Mouse (Mus musculus): ENCODE measurements around the gene Nutm2.
A peak's percentile ranks its signal among the peaks of the same experiment; 100 is the strongest.
"Not testable (repeated sequence)": the region's sequence is repeated elsewhere in the genome, so short reads cannot be mapped to it uniquely, and the experiment has no call there.

Gene Nutm2

GRCm38 (mm10) chr13:50467007-50467406, at the start of gene Nutm2:
Gene Nutm2 (plus strand): TSS chr13:50467307.
- DNase-seq (ENCODE audit: low spot score in 2 of 2) = no peak

DNA sequence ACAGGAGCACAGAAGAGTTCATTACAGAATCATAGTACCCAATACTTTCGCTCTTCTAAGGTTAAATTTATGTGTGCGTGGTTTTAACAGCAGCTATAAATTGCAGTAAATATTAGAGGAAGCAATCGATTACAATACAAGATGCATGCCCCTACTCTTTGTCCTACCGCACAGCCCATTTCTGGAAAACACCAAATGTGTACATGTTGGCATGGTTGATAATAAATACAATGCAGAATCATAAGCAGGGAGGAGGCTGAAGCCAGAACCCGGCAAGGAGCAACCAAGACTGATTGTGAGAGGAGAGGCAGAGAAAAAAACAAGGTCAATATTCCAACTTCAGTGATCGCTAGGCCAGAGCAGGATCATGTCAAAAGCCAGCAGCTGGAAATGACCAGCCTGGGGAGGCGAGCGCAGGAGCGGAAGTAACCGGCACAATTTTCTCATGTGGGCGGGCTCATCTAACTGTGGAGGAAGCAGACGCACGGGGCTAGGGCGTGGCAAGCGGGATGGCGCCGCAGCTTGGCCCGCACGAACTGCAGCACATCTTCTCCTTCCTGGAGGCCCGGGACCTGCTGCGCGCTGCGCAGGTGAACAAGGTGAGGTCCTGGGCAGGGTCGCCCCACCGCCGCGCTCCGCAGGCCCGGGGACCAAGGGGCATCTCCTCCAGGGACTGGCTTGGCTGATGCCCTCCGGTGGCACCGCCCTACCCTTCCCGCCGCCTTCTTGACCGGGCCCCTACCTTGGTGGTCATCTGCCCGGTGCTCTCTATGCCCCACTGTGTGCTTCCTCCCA, 49.5 kb upstream of the Nutm2 start, which contains the start of gene Fbxw17:
Gene Fbxw17, plus strand, starts transcription at position 476 of the 795 bp plus-strand sequence.
- DNase-seq (ENCODE audit: low spot score in 2 of 2) = peak; percentile 42 to 69

- no peak for DNase-seq (ENCODE audit: low spot score in 2 of 2)
Observed at GRCm38 (mm10) chr13:50418421-50418820, 48.7 kb upstream of the Nutm2 start.

- DNase-seq (ENCODE audit: low spot score in 2 of 2) = no peak
Observed at GRCm38 (mm10) chr13:50423625-50424209, 43.4 kb upstream of the Nutm2 start.

GRCm38 (mm10) chr13:50424517-50424916, 42.6 kb upstream of the Nutm2 start:
- no peak for DNase-seq (ENCODE audit: low spot score in 2 of 2)

DNA sequence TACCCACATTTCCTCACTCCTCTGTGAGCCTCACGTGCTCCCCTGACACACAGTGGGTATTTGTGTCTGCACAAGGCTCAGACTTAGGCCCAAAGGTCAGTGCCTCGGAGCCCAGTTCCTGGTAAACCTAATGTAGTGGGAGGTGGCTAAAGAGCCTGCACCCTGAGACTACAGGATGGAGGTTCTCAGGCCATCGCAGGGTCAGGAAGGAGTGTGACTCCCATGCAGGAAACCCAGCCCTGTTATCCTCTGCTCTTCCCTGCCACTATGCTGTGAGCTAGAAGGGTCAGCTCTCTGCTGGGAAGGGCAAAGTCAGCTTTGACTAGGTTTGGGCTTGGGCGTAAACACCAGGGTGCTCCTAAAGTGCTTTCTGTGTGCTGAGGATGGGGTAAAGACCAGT, 40.4 kb upstream of the Nutm2 start:
- no peak for DNase-seq (ENCODE audit: low spot score in 2 of 2)

DNA sequence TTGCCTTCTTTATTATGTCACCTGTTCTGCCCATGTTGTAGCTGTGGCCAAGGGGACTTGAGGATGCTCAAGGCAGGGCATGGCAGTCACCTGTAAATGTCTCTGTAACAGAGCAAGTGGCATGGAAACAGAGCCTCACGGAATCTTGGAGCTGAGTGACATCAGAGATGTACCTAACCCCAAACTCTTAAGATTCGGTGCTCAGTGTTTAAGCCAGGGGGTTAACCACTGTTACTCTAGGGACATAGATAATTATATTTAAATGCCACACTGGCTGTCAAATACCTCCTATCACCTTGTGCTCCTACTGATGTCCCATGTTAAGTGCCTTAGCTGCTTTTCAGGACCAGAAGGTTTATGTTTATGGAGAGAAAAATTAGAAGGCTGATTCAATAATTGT, 23.3 kb upstream of the Nutm2 start, which contains the start of gene Gm47429:
Gene Gm47429, minus strand, starts transcription at position 101 of the 400 bp plus-strand sequence.
- no peak for DNase-seq (ENCODE audit: low spot score in 2 of 2)

- no peak for DNase-seq (ENCODE audit: low spot score in 2 of 2)
Observed at GRCm38 (mm10) chr13:50445261-50445660, 21.8 kb upstream of the Nutm2 start.

GRCm38 (mm10) chr13:50452266-50452665, 14.8 kb upstream of the Nutm2 start:
- DNase-seq (ENCODE audit: low spot score in 2 of 2) = not testable (repeated sequence)

- DNase-seq (ENCODE audit: low spot score in 2 of 2) = no peak
Observed at GRCm38 (mm10) chr13:50453426-50453825, 13.7 kb upstream of the Nutm2 start.

GRCm38 (mm10) chr13:50460433-50460832, 6.7 kb upstream of the Nutm2 start:
- not testable (repeated sequence) for DNase-seq (ENCODE audit: low spot score in 2 of 2)

DNA sequence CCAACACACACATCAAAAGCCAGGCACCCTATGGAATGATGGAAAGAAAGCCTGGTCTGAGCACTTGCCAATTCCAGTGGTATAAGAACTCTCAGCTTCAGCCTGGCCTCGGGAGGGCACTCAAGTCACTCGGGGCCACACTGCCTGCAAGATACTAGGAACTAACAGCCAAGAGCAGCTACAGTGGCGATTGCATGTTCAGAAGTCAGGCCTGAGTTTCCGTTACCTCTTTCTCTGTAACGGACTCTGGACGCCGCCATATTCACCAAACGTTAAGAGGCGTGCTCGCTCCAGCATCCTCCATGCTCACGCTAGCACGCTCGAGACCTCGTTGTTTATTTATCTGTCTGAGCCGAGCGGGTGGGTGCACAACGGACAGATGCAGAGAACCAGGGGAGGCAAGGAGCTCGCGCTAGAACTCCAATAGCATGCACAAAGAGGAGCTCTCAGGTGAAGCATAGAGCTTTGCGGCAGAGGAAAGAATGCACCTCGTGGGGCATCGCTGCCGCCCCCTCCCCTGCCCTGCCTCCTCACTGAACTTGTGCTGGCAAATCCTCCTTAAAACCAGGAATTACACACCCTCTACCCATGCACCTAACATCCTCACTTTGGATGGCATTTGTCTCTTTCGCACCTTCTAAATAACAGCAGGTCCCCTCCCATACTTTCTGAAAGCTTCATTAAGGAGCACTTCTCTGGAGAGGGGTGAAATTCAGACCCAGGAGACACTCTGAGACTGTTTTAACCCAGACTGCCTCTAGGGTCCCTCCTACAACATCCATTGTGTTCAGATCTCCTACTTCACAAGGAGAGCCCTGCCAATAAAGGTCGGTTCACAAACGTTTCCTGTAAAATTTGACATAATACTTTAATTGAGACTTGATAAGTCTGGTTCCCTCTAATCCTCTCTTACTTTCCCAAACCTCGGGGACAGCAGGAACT, 2.2 kb upstream of the Nutm2 start:
- no peak for DNase-seq (ENCODE audit: low spot score in 2 of 2)

GRCm38 (mm10) chr13:50488510-50488909, 21.4 kb downstream of the Nutm2 start:
- DNase-seq (ENCODE audit: low spot score in 2 of 2) = not testable (repeated sequence)

DNA sequence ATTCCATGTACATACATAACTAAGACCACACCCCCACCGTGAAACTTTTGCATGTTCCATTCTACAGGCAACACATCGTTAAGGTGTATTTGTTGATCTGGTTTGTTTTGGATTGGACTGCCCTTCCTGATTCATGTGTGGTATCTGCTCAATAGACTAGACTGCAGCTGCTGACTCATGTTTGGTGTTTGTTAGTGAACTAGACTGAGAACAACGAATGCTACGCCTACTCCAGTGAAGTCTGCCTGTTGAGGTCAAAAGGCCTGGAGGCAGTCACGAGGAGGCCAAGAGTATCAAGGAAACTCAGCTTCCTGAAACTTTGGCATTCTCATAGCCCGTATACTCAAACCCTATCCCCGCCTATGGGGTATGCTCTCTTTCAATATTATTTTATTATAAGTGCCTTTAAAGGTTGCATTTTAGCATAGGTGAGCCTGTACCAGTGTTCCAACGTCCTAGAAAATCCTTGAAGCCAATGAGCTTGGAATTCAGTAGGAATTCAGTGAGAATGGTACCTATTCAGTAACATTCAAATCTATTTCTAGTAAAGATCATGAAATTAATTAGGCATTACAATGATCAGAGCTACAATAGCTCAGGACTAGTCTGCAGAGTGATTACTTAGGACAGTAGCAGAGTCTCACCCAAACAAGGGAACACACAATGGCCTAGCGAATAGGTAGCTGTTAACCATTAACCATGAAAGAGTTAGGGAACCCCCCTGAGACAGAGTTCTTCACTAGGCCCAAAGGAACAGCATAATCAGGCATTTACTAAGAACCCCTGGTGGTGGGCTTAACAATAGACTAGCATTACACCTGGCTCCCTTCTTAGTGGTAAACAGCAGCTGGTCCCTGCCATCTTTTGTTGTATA, 43.6 kb downstream of the Nutm2 start:
- not testable (repeated sequence) for DNase-seq (ENCODE audit: low spot score in 2 of 2)

Measured in spleen, postnatal 10 days (tissue).